Mouse (Mus musculus) heart, postnatal 0 days (tissue): ENCODE measurements around the gene Accs.

ENCODE experiments used
- CTCF ChIP-seq: IDR thresholded peaks from 2 replicates; pipeline ENCODE4 v1.5.1; 2016; ENCODE audit warnings: antibody characterized with exemption, control low read depth, low read depth
- EP300 ChIP-seq: IDR thresholded peaks from 2 replicates; pipeline ENCODE4 v1.6.1; 2016; ENCODE audit warnings: antibody characterized with exemption, low read depth

DNA sequence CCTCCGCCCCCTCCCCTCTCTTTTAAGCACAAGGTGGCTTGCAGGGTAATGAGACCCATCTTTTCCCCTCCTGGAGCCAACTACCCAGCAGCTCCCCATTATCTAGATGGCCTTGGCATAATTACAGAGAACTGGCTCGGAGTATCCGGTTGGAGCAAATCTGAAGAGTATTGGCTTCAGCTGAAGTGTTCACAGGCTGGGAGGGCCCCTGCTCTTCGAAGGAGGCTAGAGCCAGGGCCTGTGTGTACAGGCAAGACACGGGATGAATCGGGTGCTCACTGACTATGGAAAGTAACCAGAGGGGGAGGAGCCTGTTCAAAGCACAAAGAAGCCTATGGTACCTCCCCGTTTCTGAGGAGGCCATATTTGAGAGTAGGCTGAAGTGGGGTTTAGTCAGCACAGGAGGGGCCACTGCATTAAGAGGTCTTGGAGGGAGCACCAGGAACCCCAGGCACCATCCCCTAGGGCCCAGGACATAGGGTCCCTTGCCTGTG is 19.4 kb upstream of the Accs start, which contains the start of gene Accsl:
- no peak for TF ChIP-seq CTCF
- TF ChIP-seq EP300 = no peak
